Mouse (Mus musculus): ENCODE measurements around the gene Slc35e3.
"Not testable (repeated sequence)": the region's sequence is repeated elsewhere in the genome, so short reads cannot be mapped to it uniquely, and the experiment has no call there.

DNA sequence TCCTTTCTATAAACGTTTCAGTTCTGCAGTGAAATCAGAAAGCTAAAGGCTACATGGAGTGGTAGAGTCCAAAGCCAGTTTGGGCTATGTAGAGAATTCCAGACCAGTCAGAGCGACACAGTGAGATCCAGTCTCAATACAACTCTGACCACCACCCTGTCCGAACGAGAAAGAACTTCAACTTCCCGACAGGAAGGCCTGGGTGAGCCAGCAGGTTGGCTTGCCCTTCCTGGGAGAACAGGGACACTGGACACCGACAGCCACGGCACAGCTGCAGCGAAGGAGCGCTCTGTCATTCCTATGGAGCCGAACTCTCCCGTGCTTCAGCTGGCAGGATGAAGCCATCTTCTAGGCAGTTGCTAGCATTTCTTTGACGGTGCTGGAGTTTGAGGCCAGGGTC is 10.8 kb downstream of the Slc35e3 start:
- TF ChIP-seq CTCF (IDR thresholded peaks at IDR 0.05; ENCODE audit: insufficient read depth, low read length); POLR2A (IDR thresholded peaks at IDR 0.05; ENCODE audit: borderline replicate concordance, extremely low read depth, low read depth, low read length): not testable (repeated sequence)
